Mouse (Mus musculus) bone marrow macrophage, adult 2 months (primary cell): ENCODE measurements around the gene Ankrd52.

Experiments used
- CTCF ChIP-seq: IDR thresholded peaks from 2 replicates; pipeline ENCODE4 v1.5.1; 2012; ENCODE audit warnings: low read depth, mild to moderate bottlenecking, low read length, moderate library complexity
- POLR2A ChIP-seq: IDR thresholded peaks from 2 replicates; pipeline ENCODE4 v1.6.1; 2012; ENCODE audit warnings: mild to moderate bottlenecking, low read depth, low read length, borderline replicate concordance

DNA sequence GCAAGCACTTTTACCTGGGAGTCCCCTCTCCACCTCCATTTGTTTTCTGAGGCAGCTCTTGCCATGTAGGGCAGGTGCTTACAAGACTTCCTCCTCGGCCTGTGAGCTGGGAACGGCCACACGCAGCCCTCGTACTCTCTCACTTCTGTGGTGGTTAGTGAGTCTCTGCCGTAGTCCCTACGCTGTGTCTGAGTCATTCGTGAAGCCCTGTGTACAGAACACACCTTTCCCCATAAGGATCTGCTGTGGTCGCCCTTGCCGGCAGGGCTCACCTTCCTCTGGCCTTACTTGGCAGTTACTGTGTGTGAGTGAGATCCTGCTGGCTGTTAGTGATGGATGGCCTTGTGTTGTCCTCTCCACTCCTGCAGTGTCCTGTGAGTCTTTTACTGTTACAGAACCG, 57.8 kb downstream of the Ankrd52 start:
- TF ChIP-seq POLR2A (no peak), CTCF (no peak)
